19 mouse cellular contexts compared by ENCODE assay signal in genomic region chr9:100962903-100963427, GRCm38 (mm10).
DNase-seq lines count a peak whose midpoint lies in the region; ATAC-seq lines count a peak whose summit lies in the region.
"Had no signal": no experiment of that assay in that cellular context is flagged by ENCODE, and none has a peak within 500 bp of the region (broad histone marks: within the 10 kb centered on the region; RNA-seq: fewer than 3 reads in every experiment).

No protein-coding gene starts in this region.

- no peak overlapping the region for H3K4me3 ChIP-seq in liver, embryonic 12.5 days
- no peak overlapping the region for H3K4me3 ChIP-seq in midbrain, embryonic 16.5 days (ENCODE audit: low read depth, low read length)
- H3K4me3 ChIP-seq in intestine, embryonic 16.5 days (ENCODE audit: low read length): no peak overlapping the region
- H3K4me3 ChIP-seq: embryonic facial prominence, embryonic 13.5 days; heart, adult 2 months had no signal

- ATAC-seq in liver, embryonic 12.5 days: peak; percentile 99
- ATAC-seq in midbrain, embryonic 16.5 days: 0 out of 2 replicates have a peak, but pooled peaks have one; percentile 14
- no peak for ATAC-seq in intestine, embryonic 16.5 days
- ATAC-seq: activated CD4-positive, CD25-positive, alpha-beta regulatory T cell, adult 4 months; intestine, postnatal 0 days had no signal

- 48% methylated on average over 5 of the region's 5 CpGs for WGBS in liver, embryonic 12.5 days (ENCODE audit: insufficient replicate concordance)
- WGBS in midbrain, embryonic 16.5 days: 42% methylated on average over 5 of the region's 5 CpGs
- 84% methylated on average over 5 of the region's 5 CpGs for WGBS in intestine, embryonic 16.5 days

- H3K4me1 ChIP-seq in liver, embryonic 12.5 days: peaks cover 25% of the 10 kb centered on the region
- H3K4me1 ChIP-seq in midbrain, embryonic 16.5 days (ENCODE audit: control insufficient read depth, insufficient read depth, low read length): peaks cover 11% of the 10 kb centered on the region
- no peaks in the 10 kb centered on the region for H3K4me1 ChIP-seq in intestine, embryonic 16.5 days (ENCODE audit: control insufficient read depth, insufficient read depth, low read length)

- no peak overlapping the region for H3K4me2 ChIP-seq in liver, embryonic 12.5 days
- no peak overlapping the region for H3K4me2 ChIP-seq in midbrain, embryonic 16.5 days (ENCODE audit: low read length)
- H3K4me2 ChIP-seq in intestine, embryonic 16.5 days (ENCODE audit: low read depth, low read length): no peak overlapping the region
- H3K4me2 ChIP-seq: embryonic facial prominence, embryonic 13.5 days had no signal

- peak; percentile 19 for DNase-seq in spleen, adult 12 weeks (ENCODE audit: low spot score)
- no peak for DNase-seq in spleen, adult 18-20 months
- DNase-seq in c-Kit-positive CD71-positive TER-119-negative erythroid progenitor cells, embryonic 14.5 days (ENCODE audit: low read depth): peak; percentile 70
- DNase-seq in cerebellum, postnatal 4 days (ENCODE audit: low spot score in 2 of 2): no peak
- DNase-seq in frontal cortex, adult 2 months (ENCODE audit: extremely low spot score in 1 of 2, low spot score in 1 of 2): no peak
- DNase-seq: cerebellum, adult 9-10 months; heart, adult 2 months; heart, postnatal 14 days; kidney, postnatal 25 days; layer of hippocampus, postnatal 36 days; thymus, adult 2 months had no signal

- no peak overlapping the region for H3K9ac ChIP-seq in liver, embryonic 12.5 days
- no peak overlapping the region for H3K9ac ChIP-seq in midbrain, embryonic 16.5 days (ENCODE audit: low read depth, low read length)
- H3K9ac ChIP-seq in intestine, embryonic 16.5 days (ENCODE audit: low read depth, low read length): no peak overlapping the region
- H3K9ac ChIP-seq: embryonic facial prominence, embryonic 13.5 days had no signal

- 0 out of 2 replicates have a peak overlapping the region, but pooled peaks have one; percentile 51 for H3K27ac ChIP-seq in liver, embryonic 12.5 days
- H3K27ac ChIP-seq in midbrain, embryonic 16.5 days (ENCODE audit: low read length): no peak overlapping the region
- H3K27ac ChIP-seq in intestine, embryonic 16.5 days (ENCODE audit: low read length): no peak overlapping the region
- H3K27ac ChIP-seq: embryonic facial prominence, embryonic 13.5 days; heart, adult 2 months; macrophage had no signal

- no peaks in the 10 kb centered on the region for H3K9me3 ChIP-seq in liver, embryonic 12.5 days (replicated peaks)
- H3K9me3 ChIP-seq in midbrain, embryonic 16.5 days (replicated peaks; ENCODE audit: control insufficient read depth, low read length, poor library complexity, severe bottlenecking): no peaks in the 10 kb centered on the region
- H3K9me3 ChIP-seq in intestine, embryonic 16.5 days (ENCODE audit: control insufficient read depth, low read length): no peaks in the 10 kb centered on the region
- H3K9me3 ChIP-seq: embryonic facial prominence, embryonic 13.5 days had no signal

- no peaks in the 10 kb centered on the region for H3K27me3 ChIP-seq in liver, embryonic 12.5 days (replicated peaks)
- H3K27me3 ChIP-seq in midbrain, embryonic 16.5 days (ENCODE audit: control insufficient read depth, insufficient read depth, low read depth, low read length): no peaks in the 10 kb centered on the region
- H3K27me3 ChIP-seq in intestine, embryonic 16.5 days (replicated peaks; ENCODE audit: control insufficient read depth, insufficient read depth, low read length): no peaks in the 10 kb centered on the region
- H3K27me3 ChIP-seq: CH12.LX; embryonic facial prominence, embryonic 13.5 days had no signal

- peaks cover 11% of the 10 kb centered on the region; the same call in 1 of the 2 replicates for H3K36me3 ChIP-seq in liver, embryonic 12.5 days
- no peaks in the 10 kb centered on the region; the same call in 1 of the 2 replicates for H3K36me3 ChIP-seq in midbrain, embryonic 16.5 days (ENCODE audit: control insufficient read depth, insufficient read depth, low read length)
- H3K36me3 ChIP-seq in intestine, embryonic 16.5 days (ENCODE audit: control insufficient read depth, insufficient read depth, low read length): no peaks in the 10 kb centered on the region

Comparison
In these comparisons a context has a peak if more than half of its experiments do, and no peak if none do; other contexts are left out.
1. DNase-seq: peak in spleen, adult 12 weeks (single experiment) and c-Kit-positive CD71-positive TER-119-negative erythroid progenitor cells, embryonic 14.5 days (single experiment); none in spleen, adult 18-20 months (0 of 2), cerebellum, postnatal 4 days (0 of 2) and frontal cortex, adult 2 months (0 of 2).